Mouse (Mus musculus): ENCODE results near the gene Dock1. TPM values are rescaled to one million over a fixed set of nuclear protein-coding genes. Genes with fewer than 3 reads are reported as not detected.
A peak's percentile ranks its signal among the peaks of the same experiment; 100 is the strongest.

Gene Dock1
- polyA plus RNA-seq, 1 experiment from 2014 or later = 14.0 TPM

GRCm38 (mm10) chr7:134677852-134678251, 7.4 kb downstream of the Dock1 start:
- no peak for ATAC-seq
- H3K36me3 ChIP-seq (ENCODE audit: insufficient read depth, low read length) = no peaks in the 10 kb centered on the region
- peaks cover 20% of the 10 kb centered on the region; the same call in 1 of the 2 replicates for H3K4me1 ChIP-seq (ENCODE audit: insufficient read depth, low read depth, low read length)

GRCm38 (mm10) chr7:134679314-134680158, 9.1 kb downstream of the Dock1 start:
- ATAC-seq (peak; percentile 27; the same call in 1 of the 2 replicates), DNase-seq (ENCODE audit: low spot score) (no peak)
- Histone ChIP-seq H3K27me3 (replicated peaks; ENCODE audit: insufficient read depth, low read length) (no peaks in the 10 kb centered on the region), H3K4me3 (ENCODE audit: low read depth, low read length) (no peak overlapping the region), H3K36me3 (ENCODE audit: insufficient read depth, low read length) (no peaks in the 10 kb centered on the region), H3K27ac (ENCODE audit: low read length) (peak overlapping the region; percentile 9; the same call in 1 of the 2 replicates), H3K9me3 (ENCODE audit: low read length) (no peaks in the 10 kb centered on the region), H3K4me2 (replicated peaks; ENCODE audit: low read depth, low read length) (no peak overlapping the region), H3K9ac (replicated peaks; ENCODE audit: low read depth) (no peak overlapping the region), H3K4me1 (ENCODE audit: insufficient read depth, low read depth, low read length) (peaks cover 20% of the 10 kb centered on the region; the same call in 1 of the 2 replicates)
- 54% methylated on average over 13 of the region's 13 CpGs for WGBS
- TF ChIP-seq EP300 (IDR thresholded peaks at IDR 0.05) (no peak), CTCF (IDR thresholded peaks at IDR 0.05) (no peak)

More at GRCm38 (mm10) chr7:134677852-134678251, 7.4 kb downstream of the Dock1 start:
- TF ChIP-seq EP300 (IDR thresholded peaks at IDR 0.05) (no peak), CTCF (IDR thresholded peaks at IDR 0.05) (no peak)
- no peak for DNase-seq (ENCODE audit: low spot score)
- Histone ChIP-seq H3K9ac (replicated peaks; ENCODE audit: low read depth) (no peak overlapping the region), H3K4me2 (replicated peaks; ENCODE audit: low read depth, low read length) (no peak overlapping the region), H3K27me3 (replicated peaks; ENCODE audit: insufficient read depth, low read length) (no peaks in the 10 kb centered on the region), H3K4me3 (ENCODE audit: low read depth, low read length) (no peak overlapping the region), H3K27ac (ENCODE audit: low read length) (no peak overlapping the region), H3K9me3 (ENCODE audit: low read length) (no peaks in the 10 kb centered on the region)
- 48% methylated on average over 4 of the region's 4 CpGs for WGBS

GRCm38 (mm10) chr7:134680161-134680560, 9.7 kb downstream of the Dock1 start:
- DNase-seq (ENCODE audit: low spot score) (no peak), ATAC-seq (no peak)
- Histone ChIP-seq H3K27me3 (replicated peaks; ENCODE audit: insufficient read depth, low read length) (no peaks in the 10 kb centered on the region), H3K27ac (ENCODE audit: low read length) (no peak overlapping the region), H3K4me2 (replicated peaks; ENCODE audit: low read depth, low read length) (no peak overlapping the region), H3K4me1 (ENCODE audit: insufficient read depth, low read depth, low read length) (peaks cover 20% of the 10 kb centered on the region; the same call in 1 of the 2 replicates), H3K36me3 (ENCODE audit: insufficient read depth, low read length) (no peaks in the 10 kb centered on the region), H3K9ac (replicated peaks; ENCODE audit: low read depth) (no peak overlapping the region), H3K9me3 (ENCODE audit: low read length) (no peaks in the 10 kb centered on the region), H3K4me3 (ENCODE audit: low read depth, low read length) (no peak overlapping the region)
- 71% methylated on average over 2 of the region's 2 CpGs for WGBS
- TF ChIP-seq CTCF (IDR thresholded peaks at IDR 0.05) = no peak
- no peak for TF ChIP-seq EP300 (IDR thresholded peaks at IDR 0.05)

DNA sequence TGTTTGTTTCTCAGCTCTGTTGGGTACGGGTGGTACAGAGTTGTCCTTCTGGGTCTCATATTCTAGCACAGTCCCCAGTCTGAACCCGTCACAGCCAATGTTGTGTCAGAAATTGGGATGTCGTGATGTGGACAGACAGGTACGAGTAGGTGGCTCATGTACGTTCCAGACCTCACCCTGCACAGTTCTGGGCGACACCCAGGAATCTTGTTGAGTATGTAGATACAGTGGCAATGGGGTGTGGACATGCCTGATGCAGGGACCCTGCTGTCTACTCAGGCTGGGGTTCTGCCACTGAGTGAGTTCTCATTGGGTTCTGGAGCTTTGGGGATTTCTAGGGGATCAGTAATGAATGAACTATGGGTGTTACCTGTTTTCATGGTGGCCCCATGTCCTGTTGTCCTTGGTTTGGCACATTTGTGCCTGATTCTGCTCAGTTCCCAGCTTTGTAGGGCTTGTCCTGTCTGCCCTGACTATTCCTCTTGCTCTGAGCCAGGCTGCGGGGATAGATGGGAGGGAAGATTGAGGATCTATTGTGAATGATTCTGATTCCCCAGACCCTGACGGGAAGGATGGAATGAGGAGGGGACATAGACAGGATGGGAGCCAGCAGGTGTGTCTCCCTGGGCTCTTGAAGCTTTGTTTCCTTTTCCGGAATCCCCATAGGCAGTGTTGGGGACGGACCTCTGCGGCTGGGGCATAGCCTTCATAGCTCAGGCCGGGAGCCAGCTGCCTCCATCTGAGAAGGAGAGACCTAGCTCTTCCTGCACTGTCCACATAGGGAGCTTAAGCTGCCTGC, 11.5 kb downstream of the Dock1 start:
- no peaks in the 10 kb centered on the region for H3K36me3 ChIP-seq (ENCODE audit: insufficient read depth, low read length)
- no peaks in the 10 kb centered on the region for H3K9me3 ChIP-seq (ENCODE audit: low read length)
- H3K9ac ChIP-seq (replicated peaks; ENCODE audit: low read depth) = no peak overlapping the region
- no peaks in the 10 kb centered on the region for H3K27me3 ChIP-seq (replicated peaks; ENCODE audit: insufficient read depth, low read length)
- H3K4me3 ChIP-seq (ENCODE audit: low read depth, low read length) = no peak overlapping the region
- TF ChIP-seq EP300 (IDR thresholded peaks at IDR 0.05) = no peak
- no peak for TF ChIP-seq CTCF (IDR thresholded peaks at IDR 0.05)
- 73% methylated on average over 12 of the region's 12 CpGs for WGBS
- H3K27ac ChIP-seq (ENCODE audit: low read length) = no peak overlapping the region
- H3K4me1 ChIP-seq (ENCODE audit: insufficient read depth, low read depth, low read length) = peaks cover 17% of the 10 kb centered on the region; the same call in 1 of the 2 replicates
- ATAC-seq (peak; percentile 76), DNase-seq (ENCODE audit: low spot score) (no peak)
- no peak overlapping the region for H3K4me2 ChIP-seq (replicated peaks; ENCODE audit: low read depth, low read length)

DNA sequence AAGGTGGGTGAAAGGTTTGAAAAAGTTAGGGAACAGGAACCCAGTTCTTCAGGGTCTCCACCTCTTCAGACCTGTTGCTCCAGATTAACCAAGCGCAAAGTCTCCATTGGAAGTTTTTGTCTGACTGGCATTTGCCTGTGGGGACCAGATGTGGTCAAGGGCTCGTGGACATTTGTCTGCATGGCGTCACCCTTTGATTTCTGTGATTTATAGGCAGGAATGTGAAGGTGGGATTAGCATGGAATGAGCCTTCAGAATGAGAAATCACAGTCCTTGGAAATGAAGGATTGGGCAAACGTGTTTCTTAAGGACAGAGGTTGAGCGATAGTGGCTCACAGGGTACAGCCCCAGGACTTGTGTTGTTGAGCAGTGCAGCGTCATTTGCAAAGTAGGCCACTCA, 17.9 kb downstream of the Dock1 start:
- 86% methylated on average over 6 of the region's 6 CpGs for WGBS
- no peaks in the 10 kb centered on the region for H3K27me3 ChIP-seq (replicated peaks; ENCODE audit: insufficient read depth, low read length)
- H3K4me3 ChIP-seq (ENCODE audit: low read depth, low read length) = no peak overlapping the region
- TF ChIP-seq CTCF (IDR thresholded peaks at IDR 0.05) = no peak
- TF ChIP-seq EP300 (IDR thresholded peaks at IDR 0.05) = no peak
- ATAC-seq = no peak
- no peaks in the 10 kb centered on the region for H3K36me3 ChIP-seq (ENCODE audit: insufficient read depth, low read length)
- no peak overlapping the region for H3K9ac ChIP-seq (replicated peaks; ENCODE audit: low read depth)
- H3K4me1 ChIP-seq (ENCODE audit: insufficient read depth, low read depth, low read length) = peaks cover 4% of the 10 kb centered on the region; the same call in 1 of the 2 replicates
- no peak overlapping the region for H3K4me2 ChIP-seq (replicated peaks; ENCODE audit: low read depth, low read length)
- H3K9me3 ChIP-seq (ENCODE audit: low read length) = no peaks in the 10 kb centered on the region
- DNase-seq (ENCODE audit: low spot score) = no peak
- H3K27ac ChIP-seq (ENCODE audit: low read length) = no peak overlapping the region

DNA sequence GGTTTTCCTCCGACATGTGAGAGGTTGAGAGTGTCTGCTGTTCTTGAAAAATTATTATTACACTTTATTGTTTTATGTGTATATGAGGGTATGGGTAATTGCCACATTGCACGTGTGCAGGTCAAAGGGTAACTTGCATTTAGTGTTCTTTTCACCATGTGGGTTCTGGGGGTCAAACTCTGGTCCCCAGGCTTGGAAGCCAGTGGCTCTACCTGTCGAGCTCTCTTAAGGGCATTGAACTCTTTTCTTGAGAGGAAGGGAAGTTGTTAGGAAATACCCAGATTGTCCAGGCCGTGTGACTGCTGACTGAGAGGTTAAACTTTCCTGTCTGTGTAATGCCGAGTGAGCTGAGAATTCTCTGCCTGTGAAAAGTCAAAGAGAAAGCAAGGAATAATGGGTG, 19.7 kb downstream of the Dock1 start:
- ATAC-seq = no peak
- WGBS = 54% methylated on average over 5 of the region's 5 CpGs
- Histone ChIP-seq H3K4me1 (ENCODE audit: insufficient read depth, low read depth, low read length) (peaks cover 5% of the 10 kb centered on the region; the same call in 1 of the 2 replicates), H3K27ac (ENCODE audit: low read length) (no peak overlapping the region), H3K27me3 (replicated peaks; ENCODE audit: insufficient read depth, low read length) (no peaks in the 10 kb centered on the region), H3K4me2 (replicated peaks; ENCODE audit: low read depth, low read length) (no peak overlapping the region), H3K9ac (replicated peaks; ENCODE audit: low read depth) (no peak overlapping the region), H3K36me3 (ENCODE audit: insufficient read depth, low read length) (no peaks in the 10 kb centered on the region), H3K4me3 (ENCODE audit: low read depth, low read length) (no peak overlapping the region), H3K9me3 (ENCODE audit: low read length) (no peaks in the 10 kb centered on the region)
- TF ChIP-seq EP300 (IDR thresholded peaks at IDR 0.05) (no peak), CTCF (IDR thresholded peaks at IDR 0.05) (no peak)
- DNase-seq (ENCODE audit: low spot score) = no peak

All from lung, postnatal 0 days (tissue).